Mouse (Mus musculus) cerebellum, adult 2 months (tissue): ENCODE measurements around the gene Vgf. TPM values are rescaled to one million over a fixed set of nuclear protein-coding genes. Genes with fewer than 3 reads are reported as not detected.

ENCODE experiments used
- DNase-seq, 2 experiments: peaks; one replicate each; pipeline ENCODE4 v3.0.0; 2021
- H3K27ac ChIP-seq: fragments of 200-500 bp; 2 replicates; pipeline ENCODE4 v1.5.1; 2012; ENCODE audit warnings: low read length, control low read depth, inconsistent platforms; ENCODE audit not compliant: insufficient read depth
- H3K27me3 ChIP-seq: fragments of 200-500 bp; 2 replicates; pipeline ENCODE4 v1.6.1; 2012; ENCODE audit warnings: inconsistent platforms, mild to moderate bottlenecking, low read length, moderate library complexity; ENCODE audit not compliant: control insufficient read depth, insufficient read depth
- H3K4me1 ChIP-seq: fragments of 200-500 bp; 2 replicates; pipeline ENCODE4 v1.6.1; 2011; ENCODE audit warnings: low read length; ENCODE audit not compliant: control insufficient read depth, insufficient read depth
- H3K4me3 ChIP-seq: fragments of 200-500 bp; replicated peaks from 2 replicates; pipeline ENCODE3; 2011; ENCODE audit warnings: mild to moderate bottlenecking, low read depth, low read length, control low read depth; ENCODE audit not compliant: insufficient read depth
- CTCF ChIP-seq: fragments of 200-500 bp; IDR thresholded peaks from 2 replicates; pipeline ENCODE4 v1.5.1; 2011; ENCODE audit warnings: low read depth, mild to moderate bottlenecking, control low read depth, low read length, moderate library complexity, borderline replicate concordance; ENCODE audit not compliant: insufficient read depth
- POLR2A ChIP-seq: fragments of 200-500 bp; IDR thresholded peaks from 2 replicates; pipeline ENCODE4 v1.6.1; 2011; ENCODE audit warnings: low read length, control low read depth, borderline replicate concordance; ENCODE audit not compliant: insufficient read depth
- WGBS: fragments of 180-500 bp; shearing (Covaris S2); methylation state at CpG from one replicate; pipeline ENCODE4 v1.1.7; 2018; 5-methylcytosine and 5-hydroxymethylcytosine counted together
- polyA plus RNA-seq: library from polyadenylated mRNA; depleted of rRNA; stranded (reverse); fragments of >200 nt; gene quantifications from 2 replicates; pipeline ENCODE4 v1.2.3, GENCODE M21; 2012; rRNA removed

Gene Vgf
- polyA plus RNA-seq = 62.1 and 65.4 TPM in 2 replicates

DNA sequence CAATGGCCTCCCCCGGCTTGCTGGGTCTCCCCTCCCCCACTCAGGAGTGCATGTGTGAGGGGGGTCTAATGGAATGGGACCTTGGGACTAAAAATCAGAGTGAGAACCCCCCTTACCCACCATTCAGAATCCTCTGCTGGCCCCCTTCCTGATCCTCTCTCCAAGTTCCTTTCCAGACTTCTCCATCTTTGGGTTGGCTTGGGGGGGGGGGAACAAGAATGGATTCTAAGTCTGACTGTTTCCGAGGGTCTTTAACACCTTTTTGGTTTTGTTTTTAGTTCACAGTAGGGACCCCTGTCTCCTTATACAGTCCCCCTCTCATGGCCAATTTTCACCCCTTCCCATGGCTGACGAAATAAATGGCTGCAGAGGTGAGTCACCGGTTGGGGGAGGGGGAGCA is at the start of gene Vgf:
Vgf (plus strand) TSS at position 301 of the 400 bp plus-strand sequence.
- Histone ChIP-seq H3K27me3 (no peaks in the 10 kb centered on the region), H3K4me3 (peak within 1 kb of the TSS; percentile 2), H3K4me1 (no peaks in the 10 kb centered on the region), H3K27ac (no peak within 1 kb of the TSS)
- no peak for TF ChIP-seq CTCF
- TF ChIP-seq POLR2A = no peak
- 34% methylated on average over 4 of the region's 4 CpGs for WGBS
- no peak for DNase-seq

DNA sequence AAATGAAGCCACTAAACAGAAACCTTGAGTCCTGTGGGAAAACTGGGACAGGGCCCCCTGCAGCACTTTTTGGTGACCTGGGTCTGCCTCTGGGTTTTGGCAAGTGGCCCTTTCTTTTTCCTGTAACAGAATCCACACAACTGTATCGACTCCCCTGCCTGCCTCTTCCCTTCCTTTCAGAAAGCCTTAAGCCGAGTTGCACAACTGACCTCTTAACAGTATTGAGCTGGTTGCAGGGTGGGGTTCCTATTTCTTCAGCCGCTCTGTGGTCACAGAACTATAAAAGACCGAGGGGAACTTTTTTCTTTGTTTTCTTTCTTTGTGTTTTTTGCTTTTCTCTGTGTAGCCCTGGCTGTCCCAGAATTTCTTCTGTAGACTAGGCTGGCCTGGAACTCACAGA is 48.4 kb upstream of the Vgf start:
- 76% methylated on average over 4 of the region's 4 CpGs for WGBS
- Histone ChIP-seq H3K27me3 (no peaks in the 10 kb centered on the region), H3K27ac (no peak overlapping the region), H3K4me3 (no peak overlapping the region), H3K4me1 (no peaks in the 10 kb centered on the region)
- TF ChIP-seq CTCF = no peak
- no peak for TF ChIP-seq POLR2A
- no peak for DNase-seq

DNA sequence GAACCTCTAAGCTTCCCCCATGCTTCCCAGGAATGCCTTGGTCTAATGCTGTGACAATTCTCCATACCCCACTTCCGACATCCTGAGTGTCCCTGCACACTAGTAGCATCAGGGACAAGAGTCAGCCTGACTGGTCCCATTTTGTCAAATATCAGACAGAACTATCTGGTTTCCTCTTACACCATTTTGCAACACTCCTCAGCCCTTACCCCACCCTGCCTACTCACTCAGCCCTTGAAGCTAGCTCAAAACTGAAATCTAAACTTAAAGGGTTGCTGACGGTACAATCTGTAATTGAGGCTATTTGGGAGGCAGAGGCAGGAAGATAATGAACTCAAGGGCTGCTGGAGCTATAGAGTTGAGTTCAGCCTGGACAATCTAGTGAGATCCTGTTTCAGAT is 46.4 kb upstream of the Vgf start:
- TF ChIP-seq POLR2A (no peak), CTCF (no peak)
- no peak for DNase-seq
- Histone ChIP-seq H3K27ac (no peak overlapping the region), H3K4me3 (no peak overlapping the region), H3K27me3 (no peaks in the 10 kb centered on the region), H3K4me1 (no peaks in the 10 kb centered on the region)
- WGBS = 88% methylated on average over 2 of the region's 2 CpGs

DNA sequence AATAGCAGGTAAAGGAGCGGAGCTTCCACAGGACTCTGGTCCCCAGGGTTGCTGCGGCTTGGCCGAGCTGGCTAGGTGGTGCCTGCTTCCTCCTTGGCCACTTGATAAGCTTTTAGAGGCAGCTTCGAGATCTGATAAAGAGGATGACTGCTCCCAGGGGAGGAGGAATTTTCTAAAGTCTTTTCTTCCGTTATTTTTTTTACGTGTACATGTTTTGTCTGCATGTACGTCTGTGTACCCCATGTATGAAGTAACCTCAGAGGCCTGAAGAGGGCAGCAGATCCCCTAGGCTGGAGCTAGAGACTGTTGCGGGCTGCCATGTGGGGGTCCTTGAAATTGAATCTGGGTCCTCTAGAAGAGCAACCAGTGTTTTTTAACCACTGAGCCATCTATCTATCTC is 45.2 kb upstream of the Vgf start:
- no peak overlapping the region for H3K4me3 ChIP-seq
- DNase-seq = no peak
- H3K4me1 ChIP-seq = no peaks in the 10 kb centered on the region
- TF ChIP-seq CTCF (no peak), POLR2A (no peak)
- no peak overlapping the region for H3K27ac ChIP-seq
- no peaks in the 10 kb centered on the region for H3K27me3 ChIP-seq
- WGBS = 85% methylated on average over 8 of the region's 8 CpGs

DNA sequence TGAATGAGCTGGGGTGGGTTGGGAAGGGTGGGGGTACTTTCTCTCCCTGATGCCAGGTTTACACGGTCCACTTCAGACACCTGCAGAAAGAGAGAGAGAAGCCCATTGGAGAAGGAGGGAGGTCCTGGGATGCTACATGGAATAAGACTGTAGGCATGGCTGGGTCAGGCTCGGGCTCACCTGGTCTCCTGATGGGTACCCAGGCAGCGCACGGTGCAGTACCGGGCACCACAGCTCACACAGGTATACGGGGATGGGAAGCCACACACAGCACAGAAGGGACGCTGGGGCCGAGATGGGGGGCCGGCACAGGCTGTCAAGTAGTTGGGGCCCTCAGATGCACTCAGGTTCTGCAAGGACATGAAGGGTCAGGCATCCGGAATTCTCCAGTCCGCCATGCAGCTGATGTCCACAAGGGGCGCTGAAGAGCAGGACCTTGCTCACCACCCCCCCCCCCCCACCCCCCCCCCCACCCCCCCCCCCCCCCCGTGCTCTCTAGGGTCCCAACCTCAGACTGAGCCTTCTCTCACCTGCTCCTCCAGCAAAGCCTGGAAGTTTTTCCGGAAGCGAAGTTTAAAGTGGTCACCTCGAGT is 43.8 kb upstream of the Vgf start:
- H3K4me1 ChIP-seq = no peaks in the 10 kb centered on the region
- peak in 1 of 2 experiments; percentile 59 for DNase-seq
- no peak overlapping the region for H3K27ac ChIP-seq
- no peaks in the 10 kb centered on the region for H3K27me3 ChIP-seq
- TF ChIP-seq CTCF (peak; percentile 62; the same call in 1 of the 2 replicates), POLR2A (no peak)
- H3K4me3 ChIP-seq = no peak overlapping the region
- 38% methylated on average over 15 of the region's 16 CpGs for WGBS

GRCm38 (mm10) chr5:136984828-136985227 is 41.4 kb upstream of the Vgf start:
- Histone ChIP-seq H3K4me3 (no peak overlapping the region), H3K27me3 (no peaks in the 10 kb centered on the region), H3K4me1 (no peaks in the 10 kb centered on the region), H3K27ac (no peak overlapping the region)
- TF ChIP-seq POLR2A (no peak), CTCF (no peak)
- 53% methylated on average over 14 of the region's 14 CpGs for WGBS
- no peak for DNase-seq

DNA sequence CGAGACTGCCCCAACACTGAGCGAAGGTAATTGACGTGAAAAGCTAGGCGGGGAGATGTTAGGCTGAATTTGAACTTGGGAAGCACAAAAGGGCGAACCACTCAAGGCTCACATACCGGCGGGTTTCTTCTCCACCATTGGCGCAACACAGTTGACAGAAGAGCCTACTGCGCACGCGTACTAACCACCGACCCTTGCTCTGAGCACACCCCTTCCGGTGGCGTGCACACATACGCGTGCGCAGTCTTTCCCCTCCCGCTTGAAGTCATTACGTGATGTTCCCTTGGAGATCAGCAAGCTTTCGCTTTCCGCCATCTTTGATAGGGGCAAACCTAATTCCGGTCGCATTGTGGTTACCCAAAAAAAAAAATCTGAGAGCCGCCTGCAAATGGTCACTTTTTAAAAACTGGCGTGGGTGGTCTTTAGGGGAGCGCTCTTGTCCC is 39.5 kb upstream of the Vgf start, which contains the start of gene Plod3:
Plod3 (plus strand) TSS at position 325 of the 443 bp plus-strand sequence.
- no peaks in the 10 kb centered on the region for H3K4me1 ChIP-seq
- DNase-seq = peak; percentile 95 to 98
- under 1% methylated on average over 26 of the region's 26 CpGs for WGBS
- peak within 1 kb of the TSS; percentile 27 for H3K27ac ChIP-seq
- peak within 1 kb of the TSS; percentile 85 for H3K4me3 ChIP-seq
- H3K27me3 ChIP-seq = no peaks in the 10 kb centered on the region
- TF ChIP-seq CTCF (no peak), POLR2A (peak; percentile 76; the same call in 1 of the 2 replicates)
